Mouse (Mus musculus): ENCODE measurements around the gene Fam25c. TPM values are rescaled to one million over a fixed set of nuclear protein-coding genes. Genes with fewer than 3 reads are reported as not detected.

The Fam25c gene
- total and polyA plus RNA-seq, 3 experiments: not detected

- TF ChIP-seq CHD1 (IDR thresholded peaks at IDR 0.05; ENCODE audit: low read depth, low read length): no peak
These were observed 28.6 kb downstream of the Fam25c start (continued) for GRCm38 (mm10) chr14:34326606-34327005.

GRCm38 (mm10) chr14:34323576-34324085, 31.6 kb downstream of the Fam25c start:
- TF ChIP-seq GATA1 (IDR thresholded peaks at IDR 0.05; ENCODE audit: low read depth, low read length) (no peak), POLR2AphosphoS2 (IDR thresholded peaks at IDR 0.05; ENCODE audit: low read length) (no peak), HCFC1 (IDR thresholded peaks at IDR 0.05; ENCODE audit: low read depth, low read length) (no peak), MEF2A (IDR thresholded peaks at IDR 0.05; ENCODE audit: extremely low read depth, insufficient replicate concordance, low read depth, low read length, poor library complexity, severe bottlenecking) (no peak), TAL1 (IDR thresholded peaks at IDR 0.05; ENCODE audit: low read length) (no peak), MXI1 (IDR thresholded peaks at IDR 0.05; ENCODE audit: low read depth, low read length) (no peak), POLR2A (IDR thresholded peaks at IDR 0.05; ENCODE audit: control insufficient read depth in 1 of 2, insufficient read depth in 1 of 2, low read depth in 1 of 2, low read length in 2 of 2, poor library complexity in 1 of 2) (no peak), MAFK (IDR thresholded peaks at IDR 0.05; ENCODE audit: borderline replicate concordance, low read depth, low read length) (no peak), RCOR1 (IDR thresholded peaks at IDR 0.05; ENCODE audit: low read depth, low read length) (no peak), TBP (IDR thresholded peaks at IDR 0.05; ENCODE audit: low read depth, low read length) (no peak), JUND (IDR thresholded peaks at IDR 0.05; ENCODE audit: low read depth, low read length) (no peak), E2F4 (IDR thresholded peaks at IDR 0.05; ENCODE audit: borderline replicate concordance, low read depth, low read length) (no peak), ELF1 (IDR thresholded peaks at IDR 0.05; ENCODE audit: low read depth, low read length) (no peak), ZNF384 (IDR thresholded peaks at IDR 0.05; ENCODE audit: low read depth, low read length) (no peak)
- no peak overlapping the region for H3K9ac ChIP-seq (ENCODE audit: control insufficient read depth, low read depth, low read length, poor library complexity, severe bottlenecking)
- H3K9me3 ChIP-seq (replicated peaks; ENCODE audit: insufficient read depth, low read length): no peaks in the 10 kb centered on the region
- no peak overlapping the region for H3K4me3 ChIP-seq (ENCODE audit: control insufficient read depth in 1 of 2, insufficient read depth in 1 of 2, low read depth in 2 of 2, low read length in 2 of 2)
- no peak for DNase-seq (ENCODE audit: low read depth, low spot score)
- peaks cover 29 to 40% of the 10 kb centered on the region in 2 experiments for H3K36me3 ChIP-seq (ENCODE audit: control insufficient read depth in 1 of 2, insufficient read depth in 2 of 2, low read length in 2 of 2)
- peaks cover 1% of the 10 kb centered on the region; the same call in 1 of the 2 replicates for H3K79me2 ChIP-seq (ENCODE audit: control insufficient read depth, insufficient read depth, low read length, poor library complexity)
- no peak overlapping the region for H3K27ac ChIP-seq (ENCODE audit: control insufficient read depth, low read depth, low read length)
- H3K4me1 ChIP-seq (ENCODE audit: control insufficient read depth in 1 of 2, insufficient read depth in 2 of 2, low read length in 2 of 2): peaks cover 8 to 19% of the 10 kb centered on the region in 2 experiments
- no peaks in the 10 kb centered on the region for H3K27me3 ChIP-seq (ENCODE audit: control insufficient read depth in 1 of 2, insufficient read depth in 2 of 2, low read length in 2 of 2)

GRCm38 (mm10) chr14:34318113-34318512, 37.1 kb downstream of the Fam25c start:
- H3K27ac ChIP-seq (ENCODE audit: control insufficient read depth, low read depth, low read length): no peak overlapping the region

More at GRCm38 (mm10) chr14:34318113-34318512, 37.1 kb downstream of the Fam25c start:
- no peak for DNase-seq (ENCODE audit: low read depth, low spot score)
- Histone ChIP-seq H3K9ac (ENCODE audit: control insufficient read depth, low read depth, low read length, poor library complexity, severe bottlenecking) (no peak overlapping the region), H3K27me3 (ENCODE audit: control insufficient read depth in 1 of 2, insufficient read depth in 2 of 2, low read length in 2 of 2) (no peaks in the 10 kb centered on the region), H3K36me3 (ENCODE audit: control insufficient read depth in 1 of 2, insufficient read depth in 2 of 2, low read length in 2 of 2) (peaks cover 24% of the 10 kb centered on the region in 2 experiments), H3K9me3 (replicated peaks; ENCODE audit: insufficient read depth, low read length) (no peaks in the 10 kb centered on the region), H3K4me3 (ENCODE audit: control insufficient read depth in 1 of 2, insufficient read depth in 1 of 2, low read depth in 2 of 2, low read length in 2 of 2) (no peak overlapping the region), H3K79me2 (ENCODE audit: control insufficient read depth, insufficient read depth, low read length, poor library complexity) (peaks cover 24% of the 10 kb centered on the region), H3K4me1 (ENCODE audit: control insufficient read depth in 1 of 2, insufficient read depth in 2 of 2, low read length in 2 of 2) (peaks cover 7 to 16% of the 10 kb centered on the region in 2 experiments)
- TF ChIP-seq NRF1 (IDR thresholded peaks at IDR 0.05; ENCODE audit: insufficient read depth, low read depth, low read length, poor library complexity, severe bottlenecking): no peak
- no peak for TF ChIP-seq JUND (IDR thresholded peaks at IDR 0.05; ENCODE audit: low read depth, low read length)
- no peak for TF ChIP-seq TAL1 (IDR thresholded peaks at IDR 0.05; ENCODE audit: low read length)
- TF ChIP-seq MEF2A (IDR thresholded peaks at IDR 0.05; ENCODE audit: extremely low read depth, insufficient replicate concordance, low read depth, low read length, poor library complexity, severe bottlenecking): no peak
- no peak for TF ChIP-seq RCOR1 (IDR thresholded peaks at IDR 0.05; ENCODE audit: low read depth, low read length)
- no peak for TF ChIP-seq MAX (IDR thresholded peaks at IDR 0.05; ENCODE audit: low read length)
- TF ChIP-seq ZMIZ1 (IDR thresholded peaks at IDR 0.05; ENCODE audit: low read depth, low read length): no peak

Data from MEL (cell line).